8 mouse cellular contexts compared by ENCODE assay signal in genomic region chr10:75556026-75556425, GRCm38 (mm10). TPM values are rescaled to one million over a fixed set of nuclear protein-coding genes. Genes with fewer than 3 reads are reported as not detected.
DNase-seq lines count a peak whose midpoint lies in the region; ATAC-seq lines count a peak whose summit lies in the region.

No protein-coding gene starts in this region.

- peak; percentile 63 for ATAC-seq in hindbrain, embryonic 12.5 days (ENCODE audit: low FRiP score)
- ATAC-seq in limb, embryonic 13.5 days (ENCODE audit: low FRiP score, low read depth), result no peak
- peak; percentile 68; the same call in 1 of the 2 replicates for ATAC-seq in stomach, embryonic 16.5 days (ENCODE audit: insufficient read depth, low FRiP score)
- ATAC-seq in megakaryocyte-erythroid progenitor cell, adult 5-6 weeks (replicated peaks; ENCODE audit: low FRiP score, low TSS enrichment, poor library complexity, severe bottlenecking), result no peak
- ATAC-seq in monocyte, adult 5-6 weeks (replicated peaks; ENCODE audit: insufficient number of reproducible peaks, low FRiP score, low TSS enrichment, poor library complexity, severe bottlenecking), result no peak

- peak; percentile 87 for DNase-seq in layer of hippocampus, adult 11-12 months (ENCODE audit: low spot score)
- DNase-seq in layer of hippocampus, adult 9-10 months (ENCODE audit: low spot score), result no peak
- peak; percentile 34 to 52 for DNase-seq in cerebellum, postnatal 36 days

- 19% methylated on average over 9 of the region's 9 CpGs for WGBS in hindbrain, embryonic 12.5 days
- WGBS in limb, embryonic 13.5 days, result 56% methylated on average over 9 of the region's 9 CpGs
- 59% methylated on average over 9 of the region's 9 CpGs for WGBS in stomach, embryonic 16.5 days

- H3K4me3 ChIP-seq in hindbrain, embryonic 12.5 days, result no peak overlapping the region
- H3K4me3 ChIP-seq in limb, embryonic 13.5 days, result no peak overlapping the region
- no peak overlapping the region for H3K4me3 ChIP-seq in stomach, embryonic 16.5 days (replicated peaks; ENCODE audit: low read length)

- peaks cover 15% of the 10 kb centered on the region for H3K36me3 ChIP-seq in hindbrain, embryonic 12.5 days
- H3K36me3 ChIP-seq in limb, embryonic 13.5 days, result no peaks in the 10 kb centered on the region
- no peaks in the 10 kb centered on the region for H3K36me3 ChIP-seq in stomach, embryonic 16.5 days (ENCODE audit: control insufficient read depth, insufficient read depth, low read length)

- no peak overlapping the region for H3K9ac ChIP-seq in hindbrain, embryonic 12.5 days
- H3K9ac ChIP-seq in limb, embryonic 13.5 days, result no peak overlapping the region
- H3K9ac ChIP-seq in stomach, embryonic 16.5 days (ENCODE audit: low read length), result no peak overlapping the region

- H3K4me2 ChIP-seq in hindbrain, embryonic 12.5 days (replicated peaks), result peak overlapping the region; percentile 8; the same call in 1 of the 2 replicates
- no peak overlapping the region for H3K4me2 ChIP-seq in limb, embryonic 13.5 days (replicated peaks)
- H3K4me2 ChIP-seq in stomach, embryonic 16.5 days (ENCODE audit: low read depth, low read length), result no peak overlapping the region

- no peaks in the 10 kb centered on the region for H3K9me3 ChIP-seq in hindbrain, embryonic 12.5 days (replicated peaks)
- H3K9me3 ChIP-seq in limb, embryonic 13.5 days, result no peaks in the 10 kb centered on the region
- H3K9me3 ChIP-seq in stomach, embryonic 16.5 days (replicated peaks; ENCODE audit: control insufficient read depth, low read length), result no peaks in the 10 kb centered on the region

- peaks cover 12% of the 10 kb centered on the region for H3K27me3 ChIP-seq in hindbrain, embryonic 12.5 days
- peaks cover 33% of the 10 kb centered on the region for H3K27me3 ChIP-seq in limb, embryonic 13.5 days
- peaks cover 28% of the 10 kb centered on the region for H3K27me3 ChIP-seq in stomach, embryonic 16.5 days (ENCODE audit: control insufficient read depth, insufficient read depth, low read length)

- peaks cover 50% of the 10 kb centered on the region for H3K4me1 ChIP-seq in hindbrain, embryonic 12.5 days
- H3K4me1 ChIP-seq in limb, embryonic 13.5 days, result peaks cover 39% of the 10 kb centered on the region
- H3K4me1 ChIP-seq in stomach, embryonic 16.5 days (ENCODE audit: control insufficient read depth, insufficient read depth, low read length), result peaks cover 14% of the 10 kb centered on the region

- H3K27ac ChIP-seq in hindbrain, embryonic 12.5 days, result peak overlapping the region; percentile 75
- H3K27ac ChIP-seq in limb, embryonic 13.5 days, result peak overlapping the region; percentile 23; the same call in 1 of the 2 replicates
- peak overlapping the region; percentile 33; the same call in 1 of the 2 replicates for H3K27ac ChIP-seq in stomach, embryonic 16.5 days (ENCODE audit: low read length)

RNA-seq across cellular contexts. Expression of gene Lrrc75b, which starts 4.1 kb away (rescaled TPM):
- 14.6 and 15.4 TPM in 2 replicates for polyA plus RNA-seq in hindbrain, embryonic 12.5 days (2016; fragmentation: Nextera tagmentation; extraction: Ambion mirVana)
- polyA plus RNA-seq in limb, embryonic 13.5 days (2015; fragmentation: Nextera tagmentation; extraction: Ambion mirVana), result 1.5 and 1.7 TPM in 2 replicates
- polyA plus RNA-seq in stomach, embryonic 16.5 days (2015; fragmentation: Nextera tagmentation; extraction: Ambion mirVana), result 1.2 and 2.0 TPM in 2 replicates
- total RNA-seq in megakaryocyte-erythroid progenitor cell, adult 5-6 weeks (2014; fragmentation: Nextera tagmentation), result 0.07 TPM in 1 of 2 replicates, not detected in the other
- not detected in 2 replicates for total RNA-seq in megakaryocyte-erythroid progenitor cell, adult 5-6 weeks (2017)
- total RNA-seq in monocyte, adult 5-6 weeks (2017), result not detected in 3 replicates

RNA-seq across cellular contexts. Expression of gene Ggt1, which starts 5.4 kb away (rescaled TPM):
- polyA plus RNA-seq in hindbrain, embryonic 12.5 days (2016; fragmentation: Nextera tagmentation; extraction: Ambion mirVana), result 1.1 and 2.0 TPM in 2 replicates
- polyA plus RNA-seq in limb, embryonic 13.5 days (2015; fragmentation: Nextera tagmentation; extraction: Ambion mirVana), result 0.57 and 0.75 TPM in 2 replicates
- 35.1 and 35.4 TPM in 2 replicates for polyA plus RNA-seq in stomach, embryonic 16.5 days (2015; fragmentation: Nextera tagmentation; extraction: Ambion mirVana)
- total RNA-seq in megakaryocyte-erythroid progenitor cell, adult 5-6 weeks (2014; fragmentation: Nextera tagmentation), result 3.3 TPM in 1 of 2 replicates, not detected in the other
- not detected in 2 replicates for total RNA-seq in megakaryocyte-erythroid progenitor cell, adult 5-6 weeks (2017)
- 0.53 to 2.2 TPM in 2 of 3 replicates, not detected in the other for total RNA-seq in monocyte, adult 5-6 weeks (2017)

RNA-seq across cellular contexts. Expression of gene Ggt5, which starts 33.1 kb away (rescaled TPM):
- polyA plus RNA-seq in hindbrain, embryonic 12.5 days (2016; fragmentation: Nextera tagmentation; extraction: Ambion mirVana), result 1.1 and 2.1 TPM in 2 replicates
- polyA plus RNA-seq in limb, embryonic 13.5 days (2015; fragmentation: Nextera tagmentation; extraction: Ambion mirVana), result 1.3 and 1.7 TPM in 2 replicates
- 4.3 and 6.5 TPM in 2 replicates for polyA plus RNA-seq in stomach, embryonic 16.5 days (2015; fragmentation: Nextera tagmentation; extraction: Ambion mirVana)
- total RNA-seq in megakaryocyte-erythroid progenitor cell, adult 5-6 weeks (2014; fragmentation: Nextera tagmentation), result 0.52 and 0.67 TPM in 2 replicates
- total RNA-seq in megakaryocyte-erythroid progenitor cell, adult 5-6 weeks (2017), result 0.70 and 2.7 TPM in 2 replicates
- total RNA-seq in monocyte, adult 5-6 weeks (2017), result 0.75 to 2.8 TPM (median 1.8 TPM) in 3 replicates

RNA-seq across cellular contexts. Expression of gene Gucd1, which starts 38.3 kb away (rescaled TPM):
- 24.9 and 26.8 TPM in 2 replicates for polyA plus RNA-seq in hindbrain, embryonic 12.5 days (2016; fragmentation: Nextera tagmentation; extraction: Ambion mirVana)
- 29.2 and 30.2 TPM in 2 replicates for polyA plus RNA-seq in limb, embryonic 13.5 days (2015; fragmentation: Nextera tagmentation; extraction: Ambion mirVana)
- polyA plus RNA-seq in stomach, embryonic 16.5 days (2015; fragmentation: Nextera tagmentation; extraction: Ambion mirVana), result 24.7 and 26.7 TPM in 2 replicates
- total RNA-seq in megakaryocyte-erythroid progenitor cell, adult 5-6 weeks (2014; fragmentation: Nextera tagmentation), result 13.9 and 18.9 TPM in 2 replicates
- 14.8 and 19.3 TPM in 2 replicates for total RNA-seq in megakaryocyte-erythroid progenitor cell, adult 5-6 weeks (2017)
- 49.4 to 66.8 TPM (median 54.5 TPM) in 3 replicates for total RNA-seq in monocyte, adult 5-6 weeks (2017)

RNA-seq across cellular contexts. Expression of gene Snrpd3, which starts 38.7 kb away (rescaled TPM):
- polyA plus RNA-seq in hindbrain, embryonic 12.5 days (2016; fragmentation: Nextera tagmentation; extraction: Ambion mirVana), result 146 and 169 TPM in 2 replicates
- 192 and 209 TPM in 2 replicates for polyA plus RNA-seq in limb, embryonic 13.5 days (2015; fragmentation: Nextera tagmentation; extraction: Ambion mirVana)
- 115 and 134 TPM in 2 replicates for polyA plus RNA-seq in stomach, embryonic 16.5 days (2015; fragmentation: Nextera tagmentation; extraction: Ambion mirVana)
- 113 and 163 TPM in 2 replicates for total RNA-seq in megakaryocyte-erythroid progenitor cell, adult 5-6 weeks (2014; fragmentation: Nextera tagmentation)
- total RNA-seq in megakaryocyte-erythroid progenitor cell, adult 5-6 weeks (2017), result 74.2 and 142 TPM in 2 replicates
- 46.3 to 64.6 TPM (median 59.6 TPM) in 3 replicates for total RNA-seq in monocyte, adult 5-6 weeks (2017)

Comparison
In these comparisons a context has a peak if more than half of its experiments do, and no peak if none do; other contexts are left out.
1. ATAC-seq: peak in hindbrain, embryonic 12.5 days (single experiment) and stomach, embryonic 16.5 days (single experiment); none in limb, embryonic 13.5 days (single experiment), megakaryocyte-erythroid progenitor cell, adult 5-6 weeks (single experiment) and monocyte, adult 5-6 weeks (single experiment).
2. H3K27ac ChIP-seq: peak in every context shown above with its lines; median percentile 75 in hindbrain, embryonic 12.5 days; 33 in stomach, embryonic 16.5 days; 23 in limb, embryonic 13.5 days.
3. RNA of gene Ggt1, which starts 5.4 kb away (polyA plus RNA-seq): 35.1 to 35.4 TPM in stomach, embryonic 16.5 days; 1.1 to 2.0 TPM in hindbrain, embryonic 12.5 days and 0.57 to 0.75 TPM in limb, embryonic 13.5 days; every median in the first group is over 10 times any median in the second.